Mouse (Mus musculus) brain, adult 2 months (tissue): ENCODE measurements around the gene Rhox3a.
"Not testable (repeated sequence)": the region's sequence is repeated elsewhere in the genome, so short reads cannot be mapped to it uniquely, and the experiment has no call there.

ENCODE experiments used
- DNase-seq: peaks from one replicate; pipeline ENCODE4 v3.0.0; 2011; ENCODE audit warnings: low read depth, low spot score

Rhox3a gene

GRCm38 (mm10) chrX:37249619-37250018, at the start of gene Rhox3a:
Gene Rhox3a (plus strand): TSS chrX:37249919.
- not testable (repeated sequence) for DNase-seq

GRCm38 (mm10) chrX:37210941-37211340, 38.8 kb upstream of the Rhox3a start, which contains the start of gene Gm9:
Gene Gm9 (minus strand): TSS chrX:37211041.
- no peak for DNase-seq

GRCm38 (mm10) chrX:37222158-37222557, 27.6 kb upstream of the Rhox3a start, which contains the start of gene Rhox1:
Gene Rhox1 (minus strand): TSS chrX:37222258.
- not testable (repeated sequence) for DNase-seq

- DNase-seq, result not testable (repeated sequence)
Observed at GRCm38 (mm10) chrX:37244676-37245075, 5.0 kb upstream of the Rhox3a start, which contains the start of gene Rhox2a. Gene Rhox2a (plus strand): TSS chrX:37244976.

GRCm38 (mm10) chrX:37265038-37265437, 15.3 kb downstream of the Rhox3a start, which contains the start of gene Rhox4a:
Gene Rhox4a (plus strand): TSS chrX:37265338.
- DNase-seq, result not testable (repeated sequence)
